Mouse (Mus musculus) adrenal gland, postnatal 14 days (tissue): Measurements from ENCODE around the gene Tmem60. TPM values are rescaled to one million over a fixed set of nuclear protein-coding genes. Genes with fewer than 3 reads are reported as not detected.

Experiments used
- DNase-seq: peaks from one replicate; pipeline ENCODE4 v3.0.0; 2021; ENCODE audit warnings: mixed read lengths
- total RNA-seq: library from RNA; stranded (reverse); gene quantifications from 2 replicates; pipeline ENCODE4 v1.2.3, GENCODE M21; 2021

Gene Tmem60
- total RNA-seq, 1 experiment from 2014 or later: 22.7 TPM

- DNase-seq: no peak
Observed at GRCm38 (mm10) chr5:20906191-20906590, 24.2 kb downstream of the Tmem60 start.

GRCm38 (mm10) chr5:20911741-20912140 is 29.8 kb downstream of the Tmem60 start:
- no peak for DNase-seq

GRCm38 (mm10) chr5:20913372-20914275 is 31.6 kb downstream of the Tmem60 start:
- peak; percentile 82 for DNase-seq

- DNase-seq: no peak
Observed at GRCm38 (mm10) chr5:20918967-20919366, 37.0 kb downstream of the Tmem60 start.

GRCm38 (mm10) chr5:20919566-20919965 is 37.6 kb downstream of the Tmem60 start:
- no peak for DNase-seq

GRCm38 (mm10) chr5:20924608-20925007 is 42.6 kb downstream of the Tmem60 start:
- DNase-seq: no peak

GRCm38 (mm10) chr5:20925451-20925850 is 43.5 kb downstream of the Tmem60 start:
- DNase-seq: peak; percentile 49

GRCm38 (mm10) chr5:20929669-20930151 is 47.7 kb downstream of the Tmem60 start:
- no peak for DNase-seq

GRCm38 (mm10) chr5:20930430-20930829 is 48.4 kb downstream of the Tmem60 start:
- no peak for DNase-seq

GRCm38 (mm10) chr5:20931300-20931699 is 49.3 kb downstream of the Tmem60 start:
- no peak for DNase-seq

GRCm38 (mm10) chr5:20932585-20932984 is 50.6 kb downstream of the Tmem60 start:
- no peak for DNase-seq

GRCm38 (mm10) chr5:20935934-20936333 is 53.9 kb downstream of the Tmem60 start:
- no peak for DNase-seq

Other genes with a start within 250 kb of the Tmem60 start
- 12.5 and 13.8 TPM in 2 replicates for gene Phtf2, start 67 bp upstream of the Tmem60 start, total RNA-seq
- 12.8 and 15.2 TPM in 2 replicates for gene Rsbn1l, start 74.2 kb downstream of the Tmem60 start, total RNA-seq
- 54.2 and 59.4 TPM in 2 replicates for gene Ptpn12, start 173.7 kb downstream of the Tmem60 start, total RNA-seq